Mouse (Mus musculus): ENCODE measurements around the gene Car14. TPM values are rescaled to one million over a fixed set of nuclear protein-coding genes. Genes with fewer than 3 reads are reported as not detected.
A peak's percentile ranks its signal among the peaks of the same experiment; 100 is the strongest.

Car14 gene
- polyA plus RNA-seq, 1 experiment from 2014 or later: 0.12 TPM

DNA sequence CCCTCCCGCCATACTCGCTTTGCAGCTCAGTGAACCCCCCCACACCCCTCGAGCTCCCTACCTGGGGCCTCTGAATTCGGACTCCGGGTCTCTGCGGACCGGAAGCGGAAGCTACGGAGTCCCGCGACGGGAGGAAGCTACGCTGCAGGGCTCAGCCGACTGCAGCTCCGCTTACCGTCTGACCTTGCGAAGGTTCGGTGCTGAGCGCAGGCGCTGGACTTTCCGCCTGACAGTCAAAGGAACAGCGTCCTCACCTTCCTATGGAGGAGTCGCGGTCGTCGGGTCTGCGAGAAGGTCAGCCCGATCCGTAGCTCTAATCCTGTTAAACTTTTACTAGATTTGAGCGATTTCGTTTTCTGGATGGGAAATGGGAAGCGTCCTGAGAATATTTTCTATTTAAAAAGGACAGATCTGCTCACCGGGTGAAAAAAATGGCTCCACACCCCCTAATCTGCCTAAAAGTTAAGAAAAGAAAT is 33.1 kb downstream of the Car14 start, which contains the start of gene Mrps21:
Gene Mrps21, minus strand, starts transcription at position 128 of the 476 bp plus-strand sequence.
- H3K4me2 ChIP-seq (ENCODE audit: low read depth, low read length): peak within 1 kb of the TSS; percentile 74
- H3K27me3 ChIP-seq (ENCODE audit: control insufficient read depth, insufficient read depth, low read length): no peaks in the 10 kb centered on the region
- peaks cover 8% of the 10 kb centered on the region; the same call in 1 of the 2 replicates for H3K36me3 ChIP-seq (ENCODE audit: control insufficient read depth, insufficient read depth, low read length)
- peak within 1 kb of the TSS; percentile 62 for H3K9ac ChIP-seq (replicated peaks; ENCODE audit: low read depth, low read length)
- peak within 1 kb of the TSS; percentile 69 for H3K27ac ChIP-seq (ENCODE audit: low read depth, low read length)
- under 1% methylated on average over 33 of the region's 33 CpGs for WGBS
- ATAC-seq (ENCODE audit: low read depth): peak; percentile 95
- H3K4me3 ChIP-seq (ENCODE audit: low read depth, low read length): peak within 1 kb of the TSS; percentile 70
- H3K4me1 ChIP-seq (ENCODE audit: control insufficient read depth, insufficient read depth, low read length): peaks cover 14% of the 10 kb centered on the region
- H3K9me3 ChIP-seq (ENCODE audit: control insufficient read depth, low read length): no peaks in the 10 kb centered on the region

DNA sequence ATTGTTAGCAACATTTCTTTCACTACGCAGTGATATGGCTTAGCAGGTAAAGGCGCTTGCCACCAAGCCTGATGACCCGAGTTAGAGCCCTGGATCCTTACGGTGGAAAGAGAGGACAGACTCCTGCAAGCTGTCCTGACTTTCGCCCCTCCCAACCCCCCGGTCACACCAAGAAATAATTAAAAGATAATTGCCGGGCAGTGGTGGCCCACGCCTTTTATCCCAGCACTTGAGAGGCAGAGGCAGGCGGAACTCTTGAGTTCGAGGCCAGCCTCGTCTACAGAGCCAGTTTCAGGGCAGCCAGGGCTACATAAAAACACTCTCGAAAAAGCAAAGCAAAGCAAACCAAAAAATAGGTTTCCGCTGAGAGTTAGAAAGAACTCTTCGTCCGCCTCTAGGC is 33.5 kb downstream of the Car14 start:
- Histone ChIP-seq H3K4me2 (ENCODE audit: low read depth, low read length) (peak overlapping the region; percentile 74), H3K36me3 (ENCODE audit: control insufficient read depth, insufficient read depth, low read length) (peaks cover 8% of the 10 kb centered on the region; the same call in 1 of the 2 replicates), H3K27me3 (ENCODE audit: control insufficient read depth, insufficient read depth, low read length) (no peaks in the 10 kb centered on the region), H3K4me1 (ENCODE audit: control insufficient read depth, insufficient read depth, low read length) (peaks cover 14% of the 10 kb centered on the region), H3K9ac (replicated peaks; ENCODE audit: low read depth, low read length) (peak overlapping the region; percentile 62), H3K4me3 (ENCODE audit: low read depth, low read length) (peak overlapping the region; percentile 70), H3K9me3 (ENCODE audit: control insufficient read depth, low read length) (no peaks in the 10 kb centered on the region), H3K27ac (ENCODE audit: low read depth, low read length) (peak overlapping the region; percentile 69)
- ATAC-seq (ENCODE audit: low read depth): peak; percentile 26
- 9% methylated on average over 15 of the region's 15 CpGs for WGBS

DNA sequence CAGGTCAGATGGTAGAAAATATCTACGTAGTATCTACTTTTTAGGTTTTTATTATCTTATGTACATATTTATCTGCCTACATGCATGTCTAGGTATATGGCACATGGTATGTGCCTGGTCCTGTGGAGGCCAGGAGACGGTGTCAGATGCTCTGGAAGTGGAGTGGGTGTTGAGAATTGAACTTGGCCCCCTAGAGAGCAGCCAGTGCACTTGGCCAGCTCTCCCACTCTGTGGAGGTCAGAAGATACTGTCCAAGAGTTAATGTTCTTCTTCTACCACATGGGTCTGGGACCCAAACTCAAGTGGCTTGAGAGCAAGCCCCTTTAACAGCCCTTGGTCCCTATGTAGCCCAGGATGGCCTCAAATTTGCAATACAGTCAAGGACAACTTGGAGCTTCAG is 37.1 kb downstream of the Car14 start:
- Histone ChIP-seq H3K9ac (replicated peaks; ENCODE audit: low read depth, low read length) (no peak overlapping the region), H3K36me3 (ENCODE audit: control insufficient read depth, insufficient read depth, low read length) (peaks cover 16% of the 10 kb centered on the region), H3K27ac (ENCODE audit: low read depth, low read length) (no peak overlapping the region), H3K4me2 (ENCODE audit: low read depth, low read length) (no peak overlapping the region), H3K9me3 (ENCODE audit: control insufficient read depth, low read length) (no peaks in the 10 kb centered on the region), H3K4me1 (ENCODE audit: control insufficient read depth, insufficient read depth, low read length) (peaks cover 12% of the 10 kb centered on the region), H3K4me3 (ENCODE audit: low read depth, low read length) (no peak overlapping the region), H3K27me3 (ENCODE audit: control insufficient read depth, insufficient read depth, low read length) (no peaks in the 10 kb centered on the region)
- no peak for ATAC-seq (ENCODE audit: low read depth)
- WGBS: 100% methylated on average over 2 of the region's 2 CpGs

DNA sequence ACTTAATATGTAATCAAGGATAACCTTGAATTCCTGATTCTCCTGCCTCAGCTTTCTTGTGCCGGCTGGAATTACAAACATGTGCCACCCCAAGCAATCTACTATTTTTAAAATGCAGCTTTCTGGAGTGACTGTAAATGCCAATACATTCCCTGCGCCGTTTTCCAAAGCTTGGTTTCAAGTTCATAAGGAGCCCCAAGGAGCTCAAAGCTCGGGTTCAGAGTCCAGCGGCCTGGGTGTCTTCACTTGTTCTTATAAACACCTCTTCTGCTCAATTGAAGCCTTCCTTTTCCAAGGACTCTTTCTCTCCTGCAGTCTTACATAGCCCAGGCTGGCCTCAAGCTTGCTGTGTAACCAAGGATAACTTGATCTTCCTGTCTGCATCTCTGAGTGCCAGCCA is 38.4 kb downstream of the Car14 start:
- H3K36me3 ChIP-seq (ENCODE audit: control insufficient read depth, insufficient read depth, low read length): peaks cover 16% of the 10 kb centered on the region
- 94% methylated on average over 5 of the region's 5 CpGs for WGBS

DNA sequence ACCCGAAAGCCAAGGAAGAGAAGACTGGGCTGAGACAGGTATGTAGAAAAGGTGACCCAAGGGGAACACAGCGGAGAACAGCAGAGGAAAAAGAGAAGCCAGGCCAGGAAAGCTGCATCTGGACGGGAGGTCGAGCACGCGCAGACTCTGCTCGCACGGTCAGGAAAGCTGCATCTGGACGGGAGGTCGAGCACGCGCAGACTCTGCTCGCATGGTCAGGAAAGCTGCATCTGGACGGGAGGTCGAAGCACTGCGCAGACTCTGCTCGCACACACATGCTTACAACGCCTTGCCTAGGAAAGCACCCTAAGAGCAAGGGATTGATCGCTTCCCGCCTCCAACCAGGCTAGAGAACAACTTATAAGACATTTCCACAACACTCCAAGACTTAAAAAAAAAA is 38.9 kb downstream of the Car14 start:
- Histone ChIP-seq H3K9me3 (ENCODE audit: control insufficient read depth, low read length) (no peaks in the 10 kb centered on the region), H3K36me3 (ENCODE audit: control insufficient read depth, insufficient read depth, low read length) (peaks cover 16% of the 10 kb centered on the region), H3K4me1 (ENCODE audit: control insufficient read depth, insufficient read depth, low read length) (0 out of 2 replicates have a peak, but pooled peaks cover 2% of the 10 kb centered on the region), H3K4me2 (ENCODE audit: low read depth, low read length) (no peak overlapping the region), H3K4me3 (ENCODE audit: low read depth, low read length) (no peak overlapping the region), H3K9ac (replicated peaks; ENCODE audit: low read depth, low read length) (no peak overlapping the region), H3K27ac (ENCODE audit: low read depth, low read length) (no peak overlapping the region), H3K27me3 (ENCODE audit: control insufficient read depth, insufficient read depth, low read length) (no peaks in the 10 kb centered on the region)
- WGBS: 93% methylated on average over 20 of the region's 20 CpGs
- no peak for ATAC-seq (ENCODE audit: low read depth)

More for the DNA sequence above, 38.4 kb downstream of the Car14 start:
- Histone ChIP-seq H3K9me3 (ENCODE audit: control insufficient read depth, low read length) (no peaks in the 10 kb centered on the region), H3K27ac (ENCODE audit: low read depth, low read length) (no peak overlapping the region), H3K27me3 (ENCODE audit: control insufficient read depth, insufficient read depth, low read length) (no peaks in the 10 kb centered on the region), H3K4me3 (ENCODE audit: low read depth, low read length) (no peak overlapping the region), H3K9ac (replicated peaks; ENCODE audit: low read depth, low read length) (no peak overlapping the region), H3K4me2 (ENCODE audit: low read depth, low read length) (no peak overlapping the region), H3K4me1 (ENCODE audit: control insufficient read depth, insufficient read depth, low read length) (0 out of 2 replicates have a peak, but pooled peaks cover 6% of the 10 kb centered on the region)
- ATAC-seq (ENCODE audit: low read depth): no peak

DNA sequence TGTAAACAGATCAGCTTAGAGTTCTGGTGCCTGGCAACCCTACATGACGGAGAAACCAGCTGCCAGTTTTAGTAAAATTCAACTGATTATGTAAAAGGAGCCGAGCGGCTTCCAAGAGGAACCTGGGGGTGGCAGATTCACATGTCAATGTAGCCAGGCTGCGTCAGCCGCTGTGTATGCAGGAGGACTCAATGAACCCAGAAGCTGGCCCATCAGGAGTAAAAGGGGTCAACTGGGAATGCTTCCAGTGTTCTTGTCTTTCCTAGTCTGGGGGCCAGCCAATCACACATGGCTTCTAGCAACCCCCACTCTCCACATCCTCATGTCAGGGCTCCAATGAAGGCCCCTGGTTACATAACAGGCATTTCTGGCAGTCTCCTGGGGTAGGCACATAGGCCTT is 39.4 kb downstream of the Car14 start:
- Histone ChIP-seq H3K4me2 (ENCODE audit: low read depth, low read length) (no peak overlapping the region), H3K27me3 (ENCODE audit: control insufficient read depth, insufficient read depth, low read length) (no peaks in the 10 kb centered on the region), H3K27ac (ENCODE audit: low read depth, low read length) (no peak overlapping the region), H3K4me1 (ENCODE audit: control insufficient read depth, insufficient read depth, low read length) (no peaks in the 10 kb centered on the region), H3K9me3 (ENCODE audit: control insufficient read depth, low read length) (no peaks in the 10 kb centered on the region), H3K4me3 (ENCODE audit: low read depth, low read length) (no peak overlapping the region), H3K9ac (replicated peaks; ENCODE audit: low read depth, low read length) (no peak overlapping the region), H3K36me3 (ENCODE audit: control insufficient read depth, insufficient read depth, low read length) (peaks cover 16% of the 10 kb centered on the region)
- ATAC-seq (ENCODE audit: low read depth): no peak
- 96% methylated on average over 5 of the region's 5 CpGs for WGBS

DNA sequence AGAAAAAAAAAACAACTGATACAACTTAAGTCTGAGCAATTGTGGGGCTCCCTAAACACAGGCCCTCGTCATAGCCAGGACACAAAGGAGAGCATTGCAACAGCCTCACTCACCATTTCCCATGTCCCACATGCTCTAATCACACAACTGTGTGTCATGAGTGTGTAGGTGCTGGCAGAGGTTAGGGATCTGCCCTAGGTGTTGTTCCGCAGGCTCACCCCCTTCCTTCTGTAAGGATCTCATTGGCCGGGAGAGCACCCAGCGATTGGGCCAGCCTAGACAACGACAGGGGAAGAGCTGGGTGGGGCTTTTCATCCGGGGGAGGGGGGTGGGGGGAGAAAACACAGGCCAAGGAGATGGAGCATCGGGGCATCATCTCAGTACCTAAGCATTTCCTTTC is 40.9 kb downstream of the Car14 start:
- no peak for ATAC-seq (ENCODE audit: low read depth)
- WGBS: 82% methylated on average over 7 of the region's 7 CpGs
- no peak overlapping the region for H3K9ac ChIP-seq (replicated peaks; ENCODE audit: low read depth, low read length)
- no peaks in the 10 kb centered on the region for H3K4me1 ChIP-seq (ENCODE audit: control insufficient read depth, insufficient read depth, low read length)
- H3K9me3 ChIP-seq (ENCODE audit: control insufficient read depth, low read length): no peaks in the 10 kb centered on the region
- H3K4me3 ChIP-seq (ENCODE audit: low read depth, low read length): no peak overlapping the region
- peaks cover 12% of the 10 kb centered on the region for H3K36me3 ChIP-seq (ENCODE audit: control insufficient read depth, insufficient read depth, low read length)
- no peak overlapping the region for H3K27ac ChIP-seq (ENCODE audit: low read depth, low read length)
- H3K27me3 ChIP-seq (ENCODE audit: control insufficient read depth, insufficient read depth, low read length): no peaks in the 10 kb centered on the region
- no peak overlapping the region for H3K4me2 ChIP-seq (ENCODE audit: low read depth, low read length)

DNA sequence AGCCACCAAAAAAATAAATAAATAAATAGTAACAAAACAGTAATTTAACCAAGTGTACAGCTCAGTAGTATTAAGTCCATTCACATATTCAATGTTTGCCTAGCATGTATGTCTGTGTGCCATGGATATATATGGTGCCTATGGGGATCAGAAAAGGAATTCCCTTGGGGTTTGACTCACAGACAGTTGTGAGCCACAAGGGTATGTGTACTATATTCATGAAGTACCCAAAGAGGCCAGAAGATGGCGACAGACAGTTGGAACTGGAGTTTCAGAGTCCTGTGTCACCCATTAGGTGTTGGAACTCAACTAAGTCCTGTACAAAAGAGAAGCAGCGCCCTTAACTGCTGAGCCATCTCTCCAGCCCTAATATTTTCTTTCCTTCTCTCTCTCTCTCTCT is 42.7 kb downstream of the Car14 start:
- Histone ChIP-seq H3K4me3 (ENCODE audit: low read depth, low read length) (no peak overlapping the region), H3K36me3 (ENCODE audit: control insufficient read depth, insufficient read depth, low read length) (peaks cover 9% of the 10 kb centered on the region), H3K4me1 (ENCODE audit: control insufficient read depth, insufficient read depth, low read length) (no peaks in the 10 kb centered on the region), H3K4me2 (ENCODE audit: low read depth, low read length) (no peak overlapping the region), H3K27me3 (ENCODE audit: control insufficient read depth, insufficient read depth, low read length) (no peaks in the 10 kb centered on the region), H3K9ac (replicated peaks; ENCODE audit: low read depth, low read length) (no peak overlapping the region), H3K9me3 (ENCODE audit: control insufficient read depth, low read length) (no peaks in the 10 kb centered on the region), H3K27ac (ENCODE audit: low read depth, low read length) (no peak overlapping the region)
- 35% methylated on average over 2 of the region's 2 CpGs for WGBS
- ATAC-seq (ENCODE audit: low read depth): peak; percentile 61; the same call in 1 of the 2 replicates

DNA sequence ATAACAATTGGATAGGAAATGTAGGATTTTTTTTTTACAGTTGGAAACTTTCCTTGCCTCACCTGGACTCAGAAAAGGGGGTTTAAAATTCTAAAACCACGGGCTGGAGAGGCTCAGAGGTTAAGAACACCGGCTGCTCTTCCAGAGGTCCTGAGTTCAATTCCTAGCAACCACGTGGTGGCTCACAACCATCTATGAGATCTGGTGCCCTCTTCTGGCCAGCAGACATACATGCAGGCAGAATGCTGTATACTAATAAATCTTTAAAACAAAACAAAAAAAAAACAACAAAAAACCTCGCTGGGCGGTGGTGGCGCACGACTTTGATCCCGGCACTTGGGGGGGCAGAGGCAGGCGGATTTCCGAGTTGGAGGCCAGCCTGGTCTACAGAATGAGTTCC is 43.3 kb downstream of the Car14 start:
- H3K9ac ChIP-seq (replicated peaks; ENCODE audit: low read depth, low read length): no peak overlapping the region
- H3K36me3 ChIP-seq (ENCODE audit: control insufficient read depth, insufficient read depth, low read length): peaks cover 9% of the 10 kb centered on the region
- no peaks in the 10 kb centered on the region for H3K4me1 ChIP-seq (ENCODE audit: control insufficient read depth, insufficient read depth, low read length)
- no peaks in the 10 kb centered on the region for H3K27me3 ChIP-seq (ENCODE audit: control insufficient read depth, insufficient read depth, low read length)
- no peak for ATAC-seq (ENCODE audit: low read depth)
- H3K27ac ChIP-seq (ENCODE audit: low read depth, low read length): no peak overlapping the region
- H3K9me3 ChIP-seq (ENCODE audit: control insufficient read depth, low read length): no peaks in the 10 kb centered on the region
- H3K4me2 ChIP-seq (ENCODE audit: low read depth, low read length): no peak overlapping the region
- H3K4me3 ChIP-seq (ENCODE audit: low read depth, low read length): no peak overlapping the region
- 76% methylated on average over 10 of the region's 10 CpGs for WGBS

Data from neural tube, embryonic 14.5 days (tissue).